Mouse (Mus musculus): Measurements from ENCODE around the gene Smoc2.

DNA sequence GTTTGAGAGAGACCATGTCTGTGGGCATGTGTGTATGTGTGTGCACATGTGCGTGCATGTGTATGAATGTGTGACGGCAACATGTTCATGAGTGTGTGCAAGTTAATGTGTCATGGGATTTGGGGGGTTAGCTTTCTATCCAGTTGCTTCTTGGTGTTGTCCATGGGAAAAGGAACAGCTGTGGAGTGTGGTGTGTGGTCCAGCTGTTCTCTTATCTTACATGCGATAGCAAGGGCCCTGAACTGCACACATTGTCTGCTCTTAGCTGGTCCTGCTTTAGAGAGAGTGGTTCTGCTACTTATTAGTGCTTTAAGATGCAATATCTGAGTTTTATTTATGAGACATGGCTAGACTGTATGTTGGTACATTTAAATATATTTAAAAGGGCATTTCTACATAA, 30.6 kb downstream of the Smoc2 start:
- TF ChIP-seq GATA1 (IDR thresholded peaks at IDR 0.05; ENCODE audit: low read length) (no peak), TAL1 (IDR thresholded peaks at IDR 0.05; ENCODE audit: low read length) (no peak)
